Mouse (Mus musculus) heart, adult 2 months (tissue): ENCODE results near the gene Med28. TPM values are rescaled to one million over a fixed set of nuclear protein-coding genes. Genes with fewer than 3 reads are reported as not detected.

Experiments used
- DNase-seq, 2 experiments: peaks; one replicate each; pipeline ENCODE4 v3.0.0; 2021
- H3K27ac ChIP-seq: fragments of 200-600 bp; 2 replicates; pipeline ENCODE4 v1.8.1; 2022
- H3K27me3 ChIP-seq: fragments of 200-500 bp; 2 replicates; pipeline ENCODE4 v1.6.1; 2012; ENCODE audit warnings: mild to moderate bottlenecking, low read length, inconsistent platforms, mixed read lengths; ENCODE audit not compliant: control insufficient read depth, insufficient read depth
- H3K36me3 ChIP-seq: fragments of 200-500 bp; 2 replicates; pipeline ENCODE4 v1.6.1; 2012; ENCODE audit warnings: low read length, inconsistent platforms; ENCODE audit not compliant: control insufficient read depth, insufficient read depth
- H3K4me1 ChIP-seq: fragments of 200-500 bp; 2 replicates; pipeline ENCODE4 v1.6.1; 2011; ENCODE audit warnings: low read length; ENCODE audit not compliant: control insufficient read depth, insufficient read depth
- H3K4me3 ChIP-seq: fragments of 200-600 bp; 2 replicates; pipeline ENCODE4 v1.8.1; 2022
- H3K79me2 ChIP-seq: fragments of 200-500 bp; replicated peaks from 2 replicates; pipeline ENCODE4 v1.6.1; 2012; ENCODE audit warnings: mild to moderate bottlenecking, inconsistent platforms, low read length, moderate library complexity, mixed read lengths; ENCODE audit not compliant: control insufficient read depth, insufficient read depth
- H3K9ac ChIP-seq: fragments of 200-500 bp; 2 replicates; pipeline ENCODE4 v1.6.1; 2012; ENCODE audit warnings: low read depth, mild to moderate bottlenecking, control low read depth, inconsistent platforms, low read length, mixed read lengths
- CTCF ChIP-seq: fragments of 200-600 bp; IDR thresholded peaks from 2 replicates; pipeline ENCODE4 v1.8.1; 2022; ENCODE audit warnings: antibody characterized with exemption, mild to moderate bottlenecking, moderate library complexity
- EP300 ChIP-seq: fragments of 200-500 bp; IDR thresholded peaks from 2 replicates; pipeline ENCODE4 v1.6.1; 2011; ENCODE audit warnings: low read depth, low read length, control low read depth; ENCODE audit not compliant: insufficient read depth
- POLR2A ChIP-seq: fragments of 200-500 bp; IDR thresholded peaks from 2 replicates; pipeline ENCODE4 v1.6.1; 2011; ENCODE audit warnings: mild to moderate bottlenecking, low read depth, low read length, control low read depth; ENCODE audit not compliant: insufficient read depth
- WGBS: fragments of 180-500 bp; shearing (Covaris S2); methylation state at CpG from one replicate; pipeline ENCODE4 v1.1.7; 2018; 5-methylcytosine and 5-hydroxymethylcytosine counted together
- intact Hi-C: fragments of 180-260 bp; cut with DNase I; formaldehyde crosslinking; loops from one replicate; pipeline ENCODE4 v1.15.1; 2025
- polyA plus RNA-seq: library from polyadenylated mRNA; depleted of rRNA; stranded (reverse); fragments of >200 nt; gene quantifications from 2 replicates; pipeline ENCODE4 v1.2.3, GENCODE M21; 2012
- total RNA-seq, 2 experiments: library from RNA; stranded (reverse); gene quantifications; 2 replicates each; pipeline ENCODE4 v1.2.3; 2021

Med28 gene
- total and polyA plus RNA-seq, 3 experiments: 56.1 to 62.8 (median 56.7) TPM

DNA sequence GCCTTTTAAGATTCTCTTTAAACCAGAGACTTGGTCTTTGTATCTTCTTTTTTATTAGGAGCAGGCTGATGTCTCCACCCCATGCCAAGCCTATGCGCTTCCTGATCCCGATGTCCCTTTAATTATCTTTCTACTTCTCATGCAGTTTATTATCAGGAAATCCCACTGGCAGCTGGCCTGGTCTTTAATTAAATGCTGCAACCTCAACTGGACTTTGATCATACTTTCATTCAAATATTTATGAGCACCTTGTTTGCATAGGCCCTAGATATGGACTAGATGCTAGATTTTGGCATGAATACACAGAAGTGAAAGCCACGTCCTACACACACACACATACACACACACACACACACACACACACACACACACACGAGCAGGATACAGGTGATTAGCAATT is 28.3 kb upstream of the Med28 start:
- no peak overlapping the region for H3K4me3 ChIP-seq
- TF ChIP-seq POLR2A (no peak), EP300 (no peak), CTCF (no peak)
- H3K4me1 ChIP-seq: peaks cover 2% of the 10 kb centered on the region; the same call in 1 of the 2 replicates
- H3K9ac ChIP-seq: no peak overlapping the region
- no peaks in the 10 kb centered on the region for H3K79me2 ChIP-seq
- no peaks in the 10 kb centered on the region for H3K36me3 ChIP-seq
- no peak for DNase-seq
- no peaks in the 10 kb centered on the region for H3K27me3 ChIP-seq
- no peak overlapping the region for H3K27ac ChIP-seq
- intact Hi-C loops: loop anchor here (2.0 to 5.0 kb wide), 4 partner anchors 17 to 366 kb away; partner anchors contain the start of genes Lcorl and Qdpr
- 68% methylated on average over 4 of the region's 4 CpGs for WGBS

DNA sequence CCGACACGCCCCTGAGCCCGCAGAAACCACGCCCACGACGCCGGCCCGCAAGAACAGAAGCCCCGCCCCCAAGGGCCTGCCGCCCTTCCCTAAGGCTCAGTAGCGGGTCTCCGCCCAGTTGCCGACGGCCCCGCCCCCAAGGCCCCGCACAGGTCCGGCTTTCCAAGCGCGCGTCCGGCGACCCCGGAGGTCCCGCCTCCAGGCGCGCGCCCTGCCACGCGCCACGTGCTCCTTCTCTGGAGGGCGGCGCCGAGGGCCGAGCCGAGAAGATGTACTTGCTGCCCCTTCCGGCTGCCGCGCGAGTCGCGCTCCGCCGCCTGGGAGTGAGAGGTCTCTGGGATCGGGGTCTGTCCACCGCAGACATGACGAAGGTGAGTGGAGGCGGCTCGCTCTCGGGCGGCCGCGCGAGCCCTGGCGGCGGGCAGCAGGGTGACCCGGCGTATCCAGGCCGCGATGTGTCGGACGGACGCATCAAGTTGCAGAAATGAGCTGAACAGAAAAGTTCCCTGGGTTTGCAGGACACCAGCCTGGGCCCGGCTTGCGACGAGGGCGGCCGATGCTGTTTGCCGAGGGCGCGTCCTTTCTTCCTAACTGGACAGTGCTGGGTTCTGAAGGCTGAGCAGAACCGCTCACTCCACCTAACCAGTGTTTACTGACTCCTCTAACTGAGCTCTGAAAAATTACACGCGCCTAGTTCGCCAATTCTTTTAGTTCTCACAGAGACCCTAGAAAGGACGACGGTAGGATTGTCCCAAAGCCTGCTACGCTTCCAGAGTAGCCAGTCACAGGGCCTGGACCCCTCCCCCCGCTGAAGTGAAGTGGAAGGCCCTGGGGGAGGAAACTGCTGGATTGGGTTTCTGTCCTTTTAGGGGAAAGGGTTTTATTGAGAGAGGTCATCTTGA is 26.6 kb upstream of the Med28 start, which contains the start of gene Lap3:
Gene Lap3 (plus strand): TSS at position 184 of the 902 bp plus-strand sequence.
- intact Hi-C loops: loop anchor here (1.0 to 5.0 kb wide), 4 partner anchors 26 to 364 kb away; partner anchors contain the start of genes Lcorl and Qdpr
- peak within 1 kb of the TSS; percentile 63 for H3K4me3 ChIP-seq
- DNase-seq: peak; percentile 100
- no peaks in the 10 kb centered on the region for H3K36me3 ChIP-seq
- TF ChIP-seq CTCF: peak; percentile 66
- no peak for TF ChIP-seq EP300
- peak; percentile 81 for TF ChIP-seq POLR2A
- H3K4me1 ChIP-seq: peaks cover 2% of the 10 kb centered on the region; the same call in 1 of the 2 replicates
- no peaks in the 10 kb centered on the region for H3K79me2 ChIP-seq
- peak within 1 kb of the TSS; percentile 98 for H3K9ac ChIP-seq
- peak within 1 kb of the TSS; percentile 75 for H3K27ac ChIP-seq
- no peaks in the 10 kb centered on the region for H3K27me3 ChIP-seq
- WGBS: under 1% methylated on average over 78 of the region's 78 CpGs

DNA sequence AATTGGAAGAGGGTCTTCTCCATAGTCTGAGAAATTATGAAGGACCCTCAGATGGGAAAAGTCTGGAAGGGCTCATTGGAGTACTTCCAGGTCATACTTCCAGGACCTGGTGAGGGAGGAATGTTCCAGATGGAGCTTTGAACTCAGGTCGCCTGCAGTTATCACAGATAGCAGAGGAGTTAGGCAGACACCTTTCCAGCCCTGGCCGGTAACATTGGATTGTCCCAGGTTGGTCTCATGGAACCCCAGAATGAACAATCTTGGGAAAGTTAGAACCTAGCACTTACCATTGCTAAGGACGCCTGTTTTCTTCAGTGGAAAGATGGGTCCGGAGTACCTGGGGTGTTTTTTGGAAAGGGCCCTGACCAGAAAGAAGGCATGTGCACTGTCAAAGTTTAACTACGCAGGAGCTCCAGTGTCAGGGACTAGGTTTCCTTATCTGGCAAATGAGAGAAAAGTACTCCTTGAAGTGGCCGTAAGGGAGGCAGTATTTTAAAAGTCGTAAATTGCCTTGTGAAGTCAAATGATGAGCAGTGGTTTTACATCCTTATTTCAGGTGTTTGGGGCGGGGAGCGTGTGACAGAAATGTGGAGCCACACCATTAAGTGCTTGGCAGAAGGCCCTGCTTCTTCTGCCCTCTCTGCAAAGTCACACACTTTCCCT is 25.8 kb upstream of the Med28 start:
- no peaks in the 10 kb centered on the region for H3K36me3 ChIP-seq
- no peak overlapping the region for H3K9ac ChIP-seq
- WGBS: 74% methylated on average over 9 of the region's 9 CpGs
- no peak overlapping the region for H3K27ac ChIP-seq
- H3K27me3 ChIP-seq: no peaks in the 10 kb centered on the region
- H3K4me3 ChIP-seq: peak overlapping the region; percentile 63
- H3K4me1 ChIP-seq: peaks cover 2% of the 10 kb centered on the region; the same call in 1 of the 2 replicates
- H3K79me2 ChIP-seq: no peaks in the 10 kb centered on the region
- no peak for DNase-seq
- TF ChIP-seq CTCF (no peak), POLR2A (no peak), EP300 (no peak)
- intact Hi-C loops: loop anchor here (1.0 to 5.0 kb wide), 3 partner anchors 25 to 363 kb away; partner anchors contain the start of gene Lcorl

DNA sequence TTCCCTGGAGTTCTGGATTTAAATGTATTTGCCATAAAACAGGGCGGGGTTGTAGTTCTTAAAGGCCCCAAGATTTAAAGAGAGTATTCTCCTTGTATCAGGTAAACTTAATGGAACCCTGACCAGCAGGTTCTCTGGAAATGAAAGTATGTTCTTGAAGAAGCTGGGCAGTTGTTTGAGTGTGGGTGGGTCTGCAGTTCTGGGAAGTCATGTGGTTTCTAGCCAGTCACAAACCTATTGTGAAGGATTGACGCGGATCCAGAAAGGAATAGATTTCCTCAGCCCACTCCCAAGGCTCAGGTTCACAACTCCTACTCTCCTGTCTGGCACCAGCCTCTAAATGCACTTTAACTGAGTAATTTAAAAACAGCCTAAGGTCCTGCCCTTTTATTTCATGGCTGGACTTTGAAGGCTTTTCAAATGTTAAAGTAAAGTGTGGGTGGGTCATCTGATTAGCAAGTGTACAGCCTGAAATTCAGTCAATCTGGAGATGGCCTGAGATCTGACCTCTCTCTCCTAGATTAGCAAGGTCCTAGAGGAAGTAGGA is 24.5 kb upstream of the Med28 start:
- no peak for DNase-seq
- H3K9ac ChIP-seq: no peak overlapping the region
- WGBS: 78% methylated on average over 3 of the region's 3 CpGs
- no peak for TF ChIP-seq EP300
- TF ChIP-seq CTCF: no peak
- TF ChIP-seq POLR2A: no peak
- no peak overlapping the region for H3K4me3 ChIP-seq
- no peaks in the 10 kb centered on the region for H3K27me3 ChIP-seq
- H3K36me3 ChIP-seq: no peaks in the 10 kb centered on the region
- H3K79me2 ChIP-seq: no peaks in the 10 kb centered on the region
- H3K27ac ChIP-seq: no peak overlapping the region
- intact Hi-C loops: no loop called here
- peaks cover 2% of the 10 kb centered on the region; the same call in 1 of the 2 replicates for H3K4me1 ChIP-seq

DNA sequence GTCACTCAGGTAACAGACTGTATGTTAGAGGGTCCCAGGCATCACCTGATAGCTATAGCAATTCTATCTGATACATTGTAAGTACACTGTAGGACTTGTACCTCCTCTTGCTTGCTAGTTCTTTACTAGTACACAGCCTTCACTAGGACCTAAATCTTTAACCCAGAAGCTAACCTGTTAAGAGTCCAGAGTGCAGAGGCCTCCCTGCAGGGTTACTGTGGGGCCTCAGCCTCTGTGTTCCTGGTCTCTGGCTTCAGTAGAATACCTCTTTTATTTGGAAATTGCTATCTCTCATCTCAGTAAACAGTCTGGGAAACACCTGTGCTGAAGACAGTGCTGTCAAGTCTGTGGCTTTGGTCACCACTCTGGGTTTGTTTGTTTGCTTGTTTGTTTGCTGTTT is 24.0 kb upstream of the Med28 start:
- TF ChIP-seq CTCF (no peak), EP300 (no peak), POLR2A (no peak)
- no peak for DNase-seq
- Histone ChIP-seq H3K79me2 (no peaks in the 10 kb centered on the region), H3K27me3 (no peaks in the 10 kb centered on the region), H3K36me3 (no peaks in the 10 kb centered on the region), H3K4me1 (peaks cover 2% of the 10 kb centered on the region; the same call in 1 of the 2 replicates), H3K9ac (no peak overlapping the region), H3K4me3 (no peak overlapping the region), H3K27ac (no peak overlapping the region)
- intact Hi-C loops: no loop called here
